Mouse (Mus musculus) right cerebral cortex, adult 2 months (tissue): Measurements from ENCODE around the gene Prr19.
A peak's percentile ranks its signal among the peaks of the same experiment; 100 is the strongest.

Source experiments
- DNase-seq, 2 experiments: peaks; one replicate each; pipeline ENCODE4 v3.0.0; 2021 to 2022; ENCODE audit warnings: low spot score in 2 of 2

Prr19 gene

DNA sequence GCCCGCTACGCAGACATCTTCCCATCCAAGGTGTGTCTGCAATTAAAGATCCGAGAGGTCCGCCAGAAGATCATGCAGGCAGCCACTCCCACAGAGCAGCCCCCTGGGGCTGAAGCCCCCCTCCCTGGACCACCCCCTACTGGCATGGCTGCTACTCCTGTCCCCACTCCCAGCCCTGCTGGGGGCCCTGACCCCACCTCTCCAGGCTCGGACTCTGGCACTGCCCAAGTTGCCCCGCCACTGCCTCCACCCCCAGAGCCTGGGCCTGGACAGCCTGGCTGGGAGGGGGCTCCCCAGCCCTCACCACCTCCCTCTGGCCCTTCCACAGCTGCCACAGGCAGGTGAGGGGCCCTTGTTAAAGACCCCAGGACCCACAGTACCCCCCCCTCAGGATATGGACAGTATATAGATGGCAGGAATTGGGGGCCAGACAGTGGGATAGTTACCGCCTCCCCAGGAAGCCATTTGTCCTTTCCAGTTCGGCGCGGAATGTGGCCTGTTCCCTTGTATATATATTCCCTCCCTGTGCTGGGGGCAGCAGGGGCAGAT lies 7.9 kb upstream of the Prr19 start:
- DNase-seq = no peak

DNA sequence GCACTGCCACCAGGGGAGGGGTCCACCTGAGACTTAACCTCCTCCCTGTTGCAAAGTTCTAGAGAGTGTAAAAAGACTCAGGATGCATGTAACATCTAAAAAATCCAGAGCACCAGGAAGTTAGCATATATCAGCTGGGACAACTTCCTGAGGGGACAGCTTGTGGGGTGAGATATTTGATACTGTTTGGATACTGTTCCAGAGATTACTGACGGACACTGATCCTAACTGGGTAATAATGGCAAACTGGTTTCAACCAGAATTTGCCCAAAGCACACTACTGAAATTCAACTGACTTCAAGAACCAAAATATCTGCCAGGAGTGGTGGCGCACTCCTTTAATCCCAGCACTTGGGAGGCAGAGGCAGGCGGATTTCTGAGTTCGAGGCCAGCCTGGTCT lies 6.7 kb upstream of the Prr19 start:
- DNase-seq = no peak

DNA sequence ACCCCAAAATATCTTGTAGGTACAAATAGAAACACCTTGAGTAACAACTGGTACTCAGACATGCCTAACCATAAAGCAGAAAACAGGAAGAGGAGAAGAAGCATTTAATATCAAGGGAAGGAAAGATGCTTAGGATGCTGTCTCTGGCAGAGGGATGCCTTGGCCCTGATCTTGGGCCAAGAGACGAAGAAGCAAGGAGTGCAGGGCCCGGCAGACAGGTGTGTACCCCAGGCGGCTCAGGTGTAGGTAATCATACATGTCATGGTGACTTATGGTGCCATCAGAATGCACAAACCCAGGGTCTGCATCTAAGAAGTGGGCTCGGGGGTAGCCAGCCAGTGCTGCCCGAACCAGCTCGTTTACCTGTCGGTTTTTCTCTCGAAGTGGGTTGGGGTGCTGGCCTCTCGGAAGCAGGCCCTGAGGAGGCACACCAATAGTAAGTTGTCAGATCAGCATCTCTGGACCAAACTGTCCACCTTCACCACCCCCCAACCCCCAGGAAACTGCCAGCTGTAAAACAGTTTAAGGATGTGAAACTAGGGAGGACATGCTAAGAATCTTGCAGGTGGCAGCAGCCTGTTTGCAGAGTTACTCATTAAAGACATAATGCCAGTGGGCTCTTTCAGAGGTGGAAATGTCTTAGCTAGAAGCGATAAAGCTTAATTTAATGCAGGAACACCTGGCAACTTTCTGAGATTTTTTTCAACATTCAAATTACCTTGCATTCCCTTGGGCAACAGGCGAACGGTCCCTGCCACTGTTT lies 6.1 kb upstream of the Prr19 start:
- no peak for DNase-seq

DNA sequence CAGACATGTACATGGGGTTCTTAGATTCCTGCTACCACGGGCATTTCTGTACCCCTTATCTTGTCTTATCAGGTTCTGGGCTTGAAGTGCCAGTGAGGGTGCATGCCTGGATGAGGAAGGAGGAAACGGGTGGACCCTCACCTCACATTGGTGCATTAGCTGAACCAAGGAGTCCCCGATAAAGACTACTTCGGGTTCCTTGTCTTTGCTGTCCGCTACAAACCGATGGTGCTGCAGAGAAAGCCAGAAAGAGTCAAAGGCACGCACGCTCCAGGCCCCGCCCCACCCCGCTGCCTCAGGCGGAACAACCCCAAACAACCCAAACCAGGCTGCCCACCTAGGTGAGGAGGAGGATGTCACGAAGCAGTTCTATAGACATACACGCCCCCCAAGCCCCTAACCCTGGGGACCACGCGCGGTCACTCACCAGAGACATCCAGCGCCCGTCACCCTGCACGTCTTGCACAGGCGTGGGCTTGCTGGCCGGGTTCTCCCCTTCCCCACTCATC lies 4.2 kb upstream of the Prr19 start:
- DNase-seq = no peak

DNA sequence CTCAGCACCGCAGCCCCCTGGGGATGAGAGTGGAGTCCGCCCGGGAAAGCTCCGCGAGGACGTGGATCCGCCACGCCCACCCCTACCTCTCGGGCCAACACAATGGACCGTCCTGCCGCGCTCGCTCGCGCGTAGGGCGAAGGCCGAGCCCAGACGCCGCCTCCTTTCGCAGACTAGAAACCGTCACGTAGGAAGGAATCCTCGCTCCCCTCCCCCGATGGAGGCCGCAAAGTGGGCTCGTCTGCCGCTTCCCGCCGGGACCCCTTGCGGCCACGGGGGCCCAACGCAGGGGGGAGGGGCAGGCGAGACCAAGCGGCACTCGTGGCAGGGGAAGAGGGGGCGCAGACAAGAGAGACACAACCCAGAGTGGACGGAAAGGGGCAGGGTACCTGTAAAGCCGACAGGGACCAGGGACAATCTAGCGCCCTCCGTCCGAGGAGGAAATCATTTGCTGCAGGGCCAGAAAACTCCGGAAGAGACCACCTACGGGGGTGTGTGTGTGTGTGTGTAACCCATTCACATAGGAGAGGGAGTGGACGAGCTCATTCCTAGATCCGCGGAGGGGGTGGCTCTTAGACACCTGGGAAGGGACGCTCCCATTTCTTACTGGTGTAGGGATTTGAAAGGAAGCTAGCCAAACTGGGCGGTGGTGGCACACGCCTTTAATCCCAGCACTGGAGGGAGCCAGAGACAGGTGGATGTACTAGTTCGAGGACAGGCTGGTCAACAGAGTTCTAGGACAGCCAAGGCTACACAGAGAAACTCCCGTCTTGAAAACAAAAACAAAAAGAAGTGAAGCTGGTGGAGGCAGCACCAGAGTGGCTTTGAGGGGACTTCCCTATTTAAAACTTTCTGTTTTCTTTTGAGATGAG lies 3.5 kb upstream of the Prr19 start, which contains the start of gene Pafah1b3:
Gene Pafah1b3, minus strand, starts transcription at position 533 of the 872 bp plus-strand sequence.
- DNase-seq = peak; percentile 87 to 90

DNA sequence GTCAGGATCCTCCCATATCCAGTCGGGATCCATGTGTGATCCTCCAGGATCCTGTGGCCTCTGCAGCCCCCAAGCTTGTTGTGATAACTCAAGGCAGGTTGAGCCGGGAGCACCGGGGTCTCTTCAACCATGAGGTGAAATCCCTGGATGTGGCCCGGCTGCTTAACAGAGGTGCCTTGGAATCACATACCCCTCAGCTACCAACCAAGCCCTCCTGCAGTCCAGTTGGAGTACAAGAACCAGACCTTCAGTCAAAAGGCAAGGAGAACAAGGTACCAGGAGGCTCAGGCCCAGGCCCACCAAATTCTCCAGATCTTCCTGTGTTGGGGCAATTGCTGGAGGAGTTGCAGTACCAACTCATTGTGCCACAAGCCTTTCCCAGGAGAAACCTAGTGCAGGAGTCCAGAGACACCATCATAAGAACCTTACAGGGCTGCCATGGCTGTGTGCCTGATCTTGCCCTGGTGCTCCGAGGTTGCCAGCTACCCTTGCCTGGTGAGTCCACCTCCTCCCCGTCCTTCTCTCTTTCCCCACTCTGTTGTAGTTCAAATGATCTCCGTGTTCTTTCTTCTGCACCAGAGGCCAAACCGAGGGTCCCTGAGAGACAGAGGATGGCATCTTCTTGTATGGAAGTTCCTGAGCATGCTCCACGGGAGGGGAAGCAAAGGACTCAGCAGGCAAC lies 1.9 kb downstream of the Prr19 start:
- DNase-seq = no peak

DNA sequence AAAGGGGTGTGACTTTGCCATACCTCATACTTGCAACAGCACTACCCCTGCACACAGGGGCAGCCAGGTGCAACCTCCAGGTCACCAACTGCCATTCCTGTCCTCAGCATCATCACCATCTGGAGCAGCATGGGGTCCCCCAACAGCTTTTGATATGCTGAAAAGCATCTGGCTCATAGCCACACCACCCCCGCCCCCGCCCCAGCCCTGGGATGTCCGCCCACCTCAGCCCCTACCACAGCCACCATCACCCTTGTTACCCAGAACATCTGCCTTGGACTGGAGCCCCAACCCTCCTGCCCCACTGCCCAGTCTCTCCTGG lies 2.4 kb downstream of the Prr19 start:
- no peak for DNase-seq

DNA sequence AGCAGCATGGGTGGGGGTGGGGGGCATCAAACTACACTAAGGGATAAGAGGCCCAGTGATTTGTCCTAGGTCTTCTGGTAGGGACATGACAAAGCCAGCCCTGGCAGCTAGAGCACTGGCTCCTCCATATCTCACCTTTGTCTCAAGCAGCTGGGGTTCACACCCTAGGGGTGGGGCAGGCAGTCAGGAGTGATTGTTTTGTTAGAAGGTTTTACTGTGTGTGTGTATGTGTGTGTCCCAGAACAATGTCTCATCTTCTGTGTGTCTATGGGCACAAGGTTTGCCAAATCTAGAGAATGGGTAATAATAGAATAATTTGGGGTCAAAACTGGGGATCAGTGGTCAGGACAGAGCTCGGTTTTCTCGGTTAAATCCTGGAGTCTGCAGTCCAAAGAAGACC lies 4.3 kb downstream of the Prr19 start:
- no peak for DNase-seq

DNA sequence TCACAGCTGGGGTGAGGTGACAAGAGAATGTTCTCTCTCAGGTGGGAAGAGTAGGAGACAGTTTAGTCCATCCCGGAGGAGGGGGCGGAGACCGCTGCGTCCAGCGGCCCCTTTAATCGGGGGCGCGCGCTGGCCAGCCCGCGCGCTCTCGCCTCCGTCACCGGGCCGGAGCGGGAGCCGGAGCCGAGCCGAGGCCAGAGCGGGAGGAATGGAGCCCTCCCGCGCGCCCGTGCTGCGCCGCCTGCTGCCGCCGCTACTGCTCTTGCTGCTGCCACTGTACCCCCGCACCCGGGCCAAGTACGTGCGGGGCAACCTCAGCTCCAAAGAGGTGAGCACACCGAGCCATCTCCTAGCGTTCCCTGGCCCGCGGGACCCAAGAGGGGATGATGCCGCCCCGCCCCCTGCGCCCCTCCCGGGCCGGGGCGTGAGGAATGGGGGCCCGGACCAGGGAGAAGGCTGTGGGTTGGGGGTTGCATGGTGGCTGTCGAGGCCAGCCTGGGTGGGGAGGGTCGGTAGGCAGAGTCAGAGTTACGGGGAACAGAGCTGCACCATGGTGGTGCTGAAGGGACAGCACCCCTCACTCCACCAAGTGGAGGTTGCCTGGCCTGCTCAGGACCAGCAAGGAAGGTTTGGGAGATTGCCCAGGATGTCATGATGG lies 4.9 kb downstream of the Prr19 start, which contains the start of gene Tmem145:
Gene Tmem145, plus strand, starts transcription at position 151 of the 658 bp plus-strand sequence.
- peak in 1 of 2 experiments; percentile 43 for DNase-seq

DNA sequence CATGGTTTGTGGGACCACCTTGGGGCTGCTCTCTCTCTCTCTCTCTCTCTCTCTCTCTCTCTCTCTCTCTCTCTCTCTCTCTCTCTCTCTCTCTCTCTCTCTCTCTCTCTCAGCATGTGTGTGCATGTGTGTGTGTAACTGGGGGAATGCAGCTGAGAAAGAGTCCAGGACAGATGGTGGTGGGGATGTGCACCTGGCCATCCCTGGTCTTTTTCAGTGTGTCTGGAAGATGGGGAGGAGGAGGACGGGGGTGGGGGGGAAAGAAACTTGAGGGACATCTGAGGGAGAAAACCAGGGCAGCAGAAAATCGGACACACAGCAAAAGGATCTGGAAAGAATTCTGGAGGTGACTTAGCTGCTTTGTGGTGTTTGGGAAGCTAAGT lies 5.4 kb downstream of the Prr19 start:
- no peak for DNase-seq

DNA sequence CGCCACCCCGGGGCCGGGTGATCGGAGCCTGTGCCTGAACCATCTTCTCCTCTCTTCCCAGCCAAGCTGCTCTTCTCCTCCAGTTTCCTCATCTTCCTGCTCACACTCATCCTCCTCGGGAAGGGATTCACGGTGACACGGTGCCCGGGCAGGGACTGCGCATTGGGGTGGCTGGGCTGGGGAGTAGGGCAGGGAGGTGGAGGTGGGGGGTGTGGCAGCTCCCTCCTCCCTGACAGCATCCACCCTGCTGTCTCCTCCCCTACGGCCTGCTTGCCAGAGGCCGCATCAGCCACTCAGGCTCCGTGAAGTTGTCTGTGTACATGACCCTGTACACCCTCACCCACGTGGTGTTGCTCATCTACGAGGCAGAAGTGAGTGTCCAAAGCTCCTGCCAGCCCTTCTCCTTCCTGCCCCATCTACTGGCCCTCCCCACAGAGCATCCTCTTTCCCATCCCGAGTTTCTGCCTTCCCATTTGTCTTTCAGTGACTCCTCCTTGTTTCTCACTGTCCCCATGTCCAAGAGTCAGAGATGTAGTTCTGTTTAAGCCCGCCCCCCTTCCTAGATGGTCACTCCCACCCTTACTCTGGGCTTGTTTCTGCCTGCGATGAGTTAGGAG lies 7.6 kb downstream of the Prr19 start:
- no peak for DNase-seq

DNA sequence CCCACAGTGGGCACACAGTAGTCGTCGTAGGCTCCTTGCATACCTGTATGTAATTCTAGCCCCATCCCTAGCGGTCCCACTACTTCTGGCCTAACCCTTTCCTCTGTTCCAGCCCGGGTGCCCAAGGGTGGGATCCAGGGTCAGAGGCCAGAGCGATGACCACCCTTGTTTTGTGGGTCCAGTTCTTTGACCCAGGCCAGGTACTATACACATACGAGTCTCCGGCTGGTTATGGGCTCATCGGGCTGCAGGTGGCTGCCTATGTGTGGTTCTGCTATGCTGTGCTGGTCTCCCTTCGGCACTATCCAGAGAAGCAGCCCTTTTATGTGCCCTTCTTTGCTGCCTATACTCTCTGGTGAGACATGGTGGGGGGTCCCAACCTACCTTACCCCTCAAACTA lies 8.2 kb downstream of the Prr19 start:
- DNase-seq = no peak

DNA sequence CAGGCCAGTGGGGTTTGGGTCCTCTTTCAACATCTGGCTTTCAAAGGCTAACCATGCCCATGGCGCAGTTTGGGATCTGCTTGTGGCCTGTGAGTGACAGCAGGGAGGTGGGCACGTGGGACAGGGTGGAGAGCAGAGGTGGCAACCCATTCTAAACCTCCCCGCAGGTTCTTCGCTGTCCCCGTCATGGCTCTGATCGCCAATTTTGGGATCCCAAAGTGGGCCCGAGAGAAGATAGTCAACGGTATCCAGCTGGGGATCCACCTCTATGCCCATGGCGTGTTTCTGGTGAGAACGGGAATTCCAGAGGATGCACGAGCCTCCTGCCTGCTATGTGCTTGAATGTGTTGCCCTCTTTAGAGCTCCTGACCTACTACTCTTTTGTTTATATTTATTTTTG lies 10.0 kb downstream of the Prr19 start:
- DNase-seq = no peak

DNA sequence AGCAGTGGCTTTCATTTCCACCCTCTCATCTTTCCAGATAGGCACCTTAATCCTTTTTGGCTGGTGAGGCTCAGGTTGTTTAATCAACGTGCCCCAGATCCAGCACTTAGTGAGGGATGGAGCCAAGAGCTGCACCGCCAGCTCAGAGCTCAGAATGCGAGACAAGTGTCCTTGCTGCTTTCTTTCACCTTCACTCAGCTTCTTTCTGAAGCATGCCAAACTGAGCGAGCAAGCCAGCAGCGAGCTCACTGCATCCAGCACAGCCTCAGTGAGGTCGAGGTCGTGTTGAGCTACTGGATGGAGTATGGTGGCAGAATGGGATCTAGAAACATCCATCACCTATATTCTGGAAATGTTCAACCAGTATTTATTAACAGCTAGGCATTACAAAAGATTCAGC lies 12.1 kb downstream of the Prr19 start:
- no peak for DNase-seq

DNA sequence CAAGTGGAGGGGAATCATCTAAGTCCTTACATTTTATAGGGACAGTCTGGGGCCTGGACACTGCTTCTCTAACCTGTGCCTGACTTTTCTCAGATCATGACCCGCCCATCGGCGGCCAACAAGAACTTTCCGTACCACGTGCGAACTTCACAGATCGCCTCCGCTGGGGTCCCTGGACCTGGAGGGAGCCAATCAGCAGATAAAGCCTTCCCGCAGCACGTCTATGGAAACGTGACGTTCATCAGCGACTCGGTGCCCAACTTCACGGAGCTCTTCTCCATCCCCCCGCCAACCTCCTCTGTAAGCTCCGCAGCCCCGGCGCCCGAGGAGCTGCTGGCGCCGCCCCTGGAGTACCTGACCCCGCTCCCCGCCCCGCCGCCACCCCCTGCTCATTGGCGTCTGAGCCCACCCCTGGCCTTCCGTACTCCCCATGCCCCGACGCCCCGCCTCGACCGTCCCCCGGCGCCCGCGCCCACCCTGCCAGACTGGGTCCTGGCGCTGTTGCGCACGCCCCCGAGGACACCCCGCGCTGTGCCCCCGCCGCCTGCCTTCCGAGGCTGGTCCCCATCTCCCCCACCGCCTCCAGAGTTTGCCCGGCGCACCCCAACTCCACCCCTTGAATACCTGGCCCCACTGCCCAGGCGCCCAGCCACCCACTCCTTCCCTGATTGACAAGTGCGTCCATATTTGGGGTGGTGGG lies 13.5 kb downstream of the Prr19 start:
- no peak for DNase-seq

DNA sequence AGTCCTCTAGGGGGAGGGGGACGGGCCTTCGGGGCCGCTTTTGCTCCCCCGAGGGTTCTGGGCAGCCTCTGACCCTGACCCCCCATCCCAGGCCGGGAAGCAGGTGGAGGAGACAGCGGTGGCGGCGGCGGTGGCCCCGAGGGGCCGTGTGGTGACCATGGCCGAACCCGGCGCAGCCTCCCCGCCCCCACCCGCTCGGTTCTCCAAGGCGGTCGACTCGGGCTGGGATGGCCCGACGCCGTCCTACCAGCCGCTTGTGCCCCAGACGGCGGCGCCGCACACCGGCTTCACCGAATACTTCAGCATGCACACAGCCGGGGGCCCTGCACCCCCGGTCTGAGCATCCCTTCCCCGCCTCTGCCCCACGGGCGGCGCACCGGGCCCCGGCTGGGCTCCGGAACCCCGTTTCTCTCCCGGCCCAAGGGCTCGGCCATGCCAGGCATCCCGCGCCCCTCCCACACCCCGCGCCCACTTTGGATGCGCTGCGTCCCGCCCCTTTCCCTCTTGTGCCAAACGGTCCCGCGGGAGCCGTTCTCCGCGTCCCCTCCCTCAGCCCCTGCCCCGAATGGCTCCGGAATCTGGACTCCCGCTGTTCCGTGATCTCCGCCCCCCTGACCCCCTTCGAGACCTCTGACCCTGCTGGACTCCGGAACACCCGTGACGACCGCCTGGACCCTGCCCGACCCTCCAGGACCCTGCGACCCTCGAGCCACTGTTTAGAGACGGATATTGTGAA lies 14.3 kb downstream of the Prr19 start:
- DNase-seq = no peak

DNA sequence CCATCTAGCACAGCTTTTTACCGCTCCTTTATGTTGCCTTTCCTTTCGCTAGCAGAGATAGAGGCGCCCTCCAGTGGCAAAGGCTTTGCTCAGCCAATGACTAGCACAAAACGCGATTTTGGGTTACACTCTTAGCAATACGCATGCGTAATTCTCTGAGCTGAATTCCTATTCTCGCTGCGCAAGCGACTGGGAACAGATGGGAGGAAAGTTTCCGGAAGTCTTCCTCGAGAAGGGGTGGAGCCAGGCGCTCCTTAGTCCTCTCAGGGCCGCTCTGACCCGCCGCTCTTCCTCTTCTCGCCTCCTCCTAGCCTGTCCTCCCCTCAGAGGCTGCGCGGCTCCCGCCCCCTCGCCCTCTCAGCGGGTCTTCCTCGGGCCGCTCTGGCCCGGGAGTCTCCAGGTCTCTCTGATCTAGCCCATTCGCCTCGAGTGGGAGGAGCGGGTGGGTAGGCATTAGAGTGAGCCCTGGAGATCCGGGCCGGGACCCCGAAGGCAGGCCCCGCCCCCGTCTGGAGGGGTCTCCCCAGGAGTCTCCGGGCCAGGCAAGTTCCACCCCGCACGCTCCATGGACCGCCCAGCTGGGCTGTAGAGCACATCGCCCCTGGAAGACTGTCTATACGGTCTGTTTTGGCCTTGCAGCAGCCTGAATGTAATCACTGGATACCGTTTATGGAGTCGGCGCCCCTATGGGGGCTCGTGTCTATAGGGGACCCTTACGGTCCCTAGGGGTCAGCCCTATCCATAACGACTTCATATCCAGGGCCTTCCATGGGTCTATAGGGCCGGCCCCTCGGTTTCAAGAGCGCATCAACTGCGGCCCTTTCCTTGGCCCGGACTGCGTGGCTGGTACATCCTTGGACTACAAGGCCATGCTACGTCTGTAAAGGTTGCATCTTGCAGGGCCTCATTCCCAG lies 15.6 kb downstream of the Prr19 start, which contains the start of gene Megf8:
Gene Megf8, plus strand, starts transcription at position 633 of the 914 bp plus-strand sequence.
- peak; percentile 98 to 99 for DNase-seq

DNA sequence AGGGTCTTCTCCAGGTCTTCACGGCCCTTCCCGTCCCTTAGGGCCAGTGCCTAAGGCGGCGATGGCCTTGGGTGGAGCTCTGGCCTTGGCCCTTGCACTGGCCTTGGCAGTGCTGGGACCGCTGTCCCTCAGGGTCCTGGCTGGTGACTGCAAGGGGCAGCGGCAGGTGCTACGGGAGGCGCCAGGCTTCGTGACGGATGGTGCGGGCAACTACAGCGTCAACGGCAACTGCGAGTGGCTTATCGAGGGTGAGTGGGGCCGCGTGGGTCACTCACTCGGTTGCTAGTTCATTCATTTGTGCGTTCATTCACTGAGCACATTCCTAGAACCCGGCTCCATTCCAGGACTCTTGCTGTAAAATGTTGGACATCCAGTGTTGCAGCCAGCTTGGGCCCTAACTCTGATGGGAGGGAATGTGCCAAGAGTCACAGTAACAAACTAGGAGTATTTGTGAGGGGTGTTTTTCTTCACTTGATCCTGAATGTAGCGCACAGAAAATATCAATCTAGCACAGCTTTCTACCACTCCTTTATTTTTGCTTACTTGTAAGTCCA lies 16.3 kb downstream of the Prr19 start:
- peak in 1 of 2 experiments; percentile 38 for DNase-seq
